Mouse (Mus musculus) adrenal gland, postnatal 14 days (tissue): ENCODE results near the gene Irgm1. TPM values are rescaled to one million over a fixed set of nuclear protein-coding genes. Genes with fewer than 3 reads are reported as not detected.
"Not testable (repeated sequence)": the region's sequence is repeated elsewhere in the genome, so short reads cannot be mapped to it uniquely, and the experiment has no call there.

ENCODE experiments used
- DNase-seq: peaks from one replicate; pipeline ENCODE4 v3.0.0; 2021; ENCODE audit warnings: mixed read lengths
- total RNA-seq: library from RNA; stranded (reverse); gene quantifications from 2 replicates; pipeline ENCODE4 v1.2.3, GENCODE M21; 2021

Gene Irgm1
- total RNA-seq, 1 experiment from 2014 or later: 15.2 TPM

- peak; percentile 94 for DNase-seq
Measured at GRCm38 (mm10) chr11:48833731-48834639, 37.5 kb downstream of the Irgm1 start.

DNA sequence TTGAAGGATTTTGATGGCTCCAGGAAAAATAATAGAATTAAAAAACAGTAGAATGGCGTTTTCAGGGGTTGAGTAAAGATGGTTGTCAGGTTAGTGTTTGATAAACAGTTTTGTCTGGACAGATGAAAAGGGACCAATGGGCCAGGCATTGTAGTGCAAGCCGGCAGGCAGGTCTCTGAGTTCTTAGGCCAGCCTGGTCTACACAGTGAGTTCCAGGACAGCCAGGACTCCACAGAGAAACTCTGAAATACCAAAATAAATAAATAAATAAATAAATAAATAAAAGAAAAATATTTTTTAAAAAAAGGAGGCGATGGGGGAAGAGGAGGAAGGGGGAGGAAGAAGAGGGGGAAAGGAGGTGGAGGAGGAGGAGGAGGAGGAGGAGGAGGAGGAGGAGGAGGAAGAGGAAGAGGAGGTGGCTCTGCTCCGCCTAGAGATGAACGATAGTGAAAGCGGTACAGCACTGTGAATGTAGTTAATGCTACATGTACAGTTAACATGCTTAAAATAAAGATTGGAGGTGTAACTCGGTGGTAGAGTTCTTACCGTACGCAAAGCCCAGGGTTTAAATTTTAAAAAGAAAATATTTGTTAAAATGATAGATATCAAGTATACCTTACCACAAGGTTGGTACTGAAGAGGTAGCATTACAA is 38.3 kb downstream of the Irgm1 start:
- no peak for DNase-seq

GRCm38 (mm10) chr11:48831273-48831672 is 40.2 kb downstream of the Irgm1 start:
- DNase-seq: no peak

DNA sequence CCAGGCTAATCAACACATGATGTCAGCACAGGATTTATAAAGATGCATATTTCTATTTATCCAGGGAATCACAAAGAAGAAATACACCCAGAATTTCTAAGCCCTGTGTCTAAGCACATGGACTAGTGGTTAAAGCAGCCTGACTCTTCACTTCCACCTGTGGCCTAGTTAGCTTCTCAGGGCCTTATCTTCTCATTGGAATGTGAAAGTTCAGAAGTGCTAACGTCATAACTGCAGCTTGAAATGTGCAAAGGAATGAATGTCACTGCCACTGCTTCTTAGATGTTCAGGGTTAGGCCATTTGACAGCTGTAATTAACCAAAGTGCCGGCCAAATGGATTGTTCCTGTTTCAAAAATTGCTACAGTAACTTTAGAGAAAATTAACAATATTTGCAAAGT is 41.2 kb downstream of the Irgm1 start:
- no peak for DNase-seq

- no peak for DNase-seq
Measured at GRCm38 (mm10) chr11:48827926-48828325, 43.6 kb downstream of the Irgm1 start.

GRCm38 (mm10) chr11:48826752-48827096 is 44.8 kb downstream of the Irgm1 start:
- no peak for DNase-seq

DNA sequence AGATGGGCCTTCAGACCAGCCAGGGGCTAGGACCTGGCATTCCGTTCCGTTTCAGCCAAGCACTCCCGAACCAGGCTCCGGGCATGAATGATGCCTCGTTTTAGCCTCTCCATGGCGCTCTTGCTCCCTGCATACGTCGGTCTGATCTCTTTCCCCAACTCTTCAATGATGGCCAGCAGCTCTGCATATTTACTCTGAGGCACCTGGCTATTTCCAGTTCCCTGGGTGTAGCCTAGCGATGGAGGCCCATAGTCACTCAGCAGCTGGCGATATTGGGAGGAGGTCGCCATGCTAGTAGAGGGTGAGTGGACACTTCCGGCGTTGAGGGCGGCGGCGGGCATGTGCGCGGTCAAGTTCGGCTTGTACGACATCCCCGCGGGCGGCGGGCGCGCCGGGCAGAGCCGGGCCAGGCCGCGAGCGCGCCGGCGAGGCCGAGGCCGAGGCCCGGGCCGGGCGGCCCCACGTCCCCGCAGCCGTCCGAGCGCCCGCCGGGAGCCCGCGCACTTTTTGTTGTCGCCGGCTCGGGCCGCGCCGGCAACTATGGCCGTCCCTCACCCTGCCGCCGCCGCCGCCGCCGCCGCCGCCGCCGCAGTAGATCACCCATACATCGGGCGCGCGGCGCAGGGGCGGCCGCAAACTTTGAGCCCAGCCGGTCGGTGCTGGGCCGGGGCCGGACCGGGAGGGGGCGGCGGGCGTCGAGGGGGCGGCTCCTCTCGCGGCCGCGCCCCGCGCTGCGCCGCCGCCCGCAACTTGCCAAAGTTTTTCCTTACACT is 45.3 kb downstream of the Irgm1 start, which contains the start of the genes Trim7 and Gm12184:
Gene Trim7, plus strand, starts transcription at position 162 of the 773 bp plus-strand sequence.
Gene Gm12184, minus strand, starts transcription at position 677 of the 773 bp plus-strand sequence.
- not testable (repeated sequence) for DNase-seq

- DNase-seq: no peak
Measured at GRCm38 (mm10) chr11:48824311-48824830, 47.1 kb downstream of the Irgm1 start.

- DNase-seq: peak; percentile 68
Measured at GRCm38 (mm10) chr11:48823536-48823972, 47.9 kb downstream of the Irgm1 start.

- DNase-seq: no peak
Measured at GRCm38 (mm10) chr11:48822768-48823512, 48.5 kb downstream of the Irgm1 start.

- DNase-seq: not testable (repeated sequence)
Measured at GRCm38 (mm10) chr11:48821299-48821698, 50.2 kb downstream of the Irgm1 start.

DNA sequence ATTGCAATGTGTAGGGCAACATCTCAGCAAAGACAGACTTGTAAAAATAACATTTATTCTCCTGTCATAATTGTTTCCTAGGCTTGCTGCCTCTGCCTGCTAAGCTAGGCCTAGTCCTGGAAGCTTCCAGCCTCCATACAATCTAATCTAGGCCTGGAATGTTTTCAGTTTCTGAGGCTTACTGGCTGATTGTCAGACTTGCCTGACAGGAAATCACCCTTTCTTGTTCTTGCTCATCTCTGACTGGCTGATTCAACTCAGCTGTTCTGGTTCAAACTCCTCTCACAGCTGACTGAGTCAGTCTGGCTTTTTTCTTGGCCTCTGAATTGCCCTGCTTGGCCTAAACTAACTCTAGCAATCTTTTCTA is 51.2 kb downstream of the Irgm1 start:
- no peak for DNase-seq

DNA sequence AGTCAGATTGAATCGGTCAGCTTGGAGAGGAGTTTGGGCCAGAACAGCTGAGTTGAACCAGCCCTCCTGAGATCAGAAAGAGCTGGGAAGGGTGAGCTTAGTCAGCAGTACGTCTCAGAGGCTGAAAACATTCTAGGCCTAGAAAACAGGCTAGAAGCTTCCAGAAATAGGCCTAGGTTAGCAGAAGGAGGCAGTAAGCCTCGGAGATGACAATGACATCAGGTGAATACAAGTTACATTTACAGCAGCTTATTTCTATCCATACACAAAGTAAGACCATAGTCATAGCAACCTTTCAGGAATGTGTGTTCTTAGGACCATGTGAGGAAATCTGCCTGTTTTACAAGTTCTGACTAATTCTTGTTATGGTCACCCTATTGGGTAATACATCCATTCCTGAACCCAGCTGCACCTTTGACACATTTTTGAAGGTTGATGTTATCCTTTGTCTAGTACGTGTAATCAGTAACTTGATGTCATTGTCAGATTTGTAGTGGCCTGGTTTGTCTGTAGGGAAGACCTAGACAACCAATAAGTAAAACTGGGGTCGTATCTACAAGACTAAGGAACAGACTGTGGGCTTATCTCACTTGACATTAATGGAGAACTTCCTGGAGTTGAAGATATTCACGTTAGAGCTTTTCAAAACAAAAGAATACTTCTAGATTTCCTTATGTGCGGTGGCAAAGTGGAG is 51.7 kb downstream of the Irgm1 start:
- DNase-seq: no peak

GRCm38 (mm10) chr11:48818346-48818745 is 53.1 kb downstream of the Irgm1 start:
- peak; percentile 84 for DNase-seq

DNA sequence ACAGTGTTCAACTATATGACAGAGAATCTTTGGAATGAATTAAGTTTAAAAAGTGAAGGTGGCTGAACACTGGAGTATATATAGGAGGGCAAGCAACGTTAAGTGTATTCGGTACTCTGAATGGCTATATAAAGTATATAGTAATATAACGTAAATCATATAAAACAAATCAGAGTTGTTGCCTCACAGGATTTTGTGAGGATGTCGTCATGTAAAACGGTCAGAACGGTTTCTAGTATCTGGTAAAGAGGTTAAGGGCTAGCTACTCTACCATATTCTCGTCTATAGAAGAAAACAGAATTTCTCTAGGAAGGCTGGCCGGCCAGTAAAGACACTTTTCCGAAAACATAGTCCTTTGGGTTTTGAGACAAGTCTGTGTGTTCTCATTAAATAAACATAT is 53.7 kb downstream of the Irgm1 start:
- DNase-seq: no peak

GRCm38 (mm10) chr11:48816800-48817665 is 54.5 kb downstream of the Irgm1 start, which contains the start of gene Trim41:
TSS of gene Trim41 (minus strand) at chr11:48817353.
- peak; percentile 100 for DNase-seq

DNA sequence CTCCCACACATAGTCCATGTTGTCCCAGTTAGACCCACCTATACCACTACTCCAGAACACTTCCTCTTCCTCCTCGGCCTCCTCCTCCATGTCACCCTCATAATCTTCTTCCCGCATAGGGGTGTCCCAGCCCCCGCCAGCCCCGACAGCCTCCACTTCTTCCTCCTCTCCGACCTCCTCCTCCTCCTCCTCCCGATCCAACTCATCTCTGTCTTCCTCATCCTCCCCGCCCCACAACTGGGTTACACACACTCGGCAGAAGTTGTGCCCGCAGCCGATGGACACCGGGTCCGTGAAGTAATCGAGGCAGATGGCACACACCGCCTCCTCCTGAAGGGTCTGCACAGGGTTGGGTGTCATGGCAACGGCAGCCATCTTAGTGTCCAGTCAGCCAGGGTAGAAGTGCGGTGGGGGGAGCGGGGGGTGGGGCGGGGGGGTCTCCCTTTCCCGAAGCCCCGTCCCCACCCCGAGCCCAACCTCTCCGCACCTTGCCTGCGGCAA is 55.2 kb downstream of the Irgm1 start:
- peak; percentile 66 for DNase-seq

- peak; percentile 29 for DNase-seq
Measured at GRCm38 (mm10) chr11:48815851-48816250, 55.6 kb downstream of the Irgm1 start.

DNA sequence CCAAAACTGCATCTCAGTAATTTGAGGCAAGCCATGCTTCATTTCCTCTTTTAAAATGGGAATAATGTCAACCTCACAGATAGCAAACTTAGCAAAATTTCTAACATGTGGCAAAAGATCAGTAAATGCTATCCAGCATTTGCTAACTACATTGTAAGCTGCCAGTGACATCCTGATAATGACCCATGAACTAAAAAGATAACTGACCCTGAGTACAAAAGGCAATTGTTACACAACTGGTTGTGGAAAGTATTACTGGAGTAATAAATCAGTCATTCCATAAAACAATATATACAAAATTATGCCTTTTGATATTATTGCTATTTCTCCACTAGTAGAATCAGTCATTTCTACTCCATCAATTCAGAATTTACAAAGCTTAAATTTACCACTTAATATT is 57.7 kb downstream of the Irgm1 start:
- DNase-seq: no peak
